Mouse (Mus musculus) regulatory T cell (primary cell): ENCODE results near the gene Vmn1r193.
"Not testable (repeated sequence)": the region's sequence is repeated elsewhere in the genome, so short reads cannot be mapped to it uniquely, and the experiment has no call there.

ENCODE experiments used
- in situ Hi-C: fragments of 300-600 bp; cut with MboI, MseI; formaldehyde crosslinking; loops from one replicate; pipeline ENCODE4 v1.15.1; 2025; ENCODE audit warnings: high pct_unique_total_duplicates

The Vmn1r193 gene

GRCm38 (mm10) chr13:22223060-22223459 is at the start of gene Vmn1r193:
TSS of gene Vmn1r193 (minus strand) at chr13:22223160.
- in situ Hi-C loops = not testable (repeated sequence)

- in situ Hi-C loops = no loop called here
Observed at GRCm38 (mm10) chr13:22271721-22272120, 48.8 kb upstream of the Vmn1r193 start.

GRCm38 (mm10) chr13:22270222-22270621 is 47.3 kb upstream of the Vmn1r193 start, which contains the start of gene Vmn1r195:
TSS of gene Vmn1r195 (plus strand) at chr13:22270522.
- in situ Hi-C loops = not testable (repeated sequence)

GRCm38 (mm10) chr13:22243915-22244314 is 21.0 kb upstream of the Vmn1r193 start, which contains the start of gene Vmn1r194:
TSS of gene Vmn1r194 (plus strand) at chr13:22244215.
- in situ Hi-C loops = no loop called here

- in situ Hi-C loops = not testable (repeated sequence)
Observed at GRCm38 (mm10) chr13:22192756-22193155, 30.2 kb downstream of the Vmn1r193 start.

- in situ Hi-C loops = no loop called here
Observed at GRCm38 (mm10) chr13:22191041-22191440, 31.9 kb downstream of the Vmn1r193 start, which contains the start of gene Vmn1r192. TSS of gene Vmn1r192 (minus strand) at chr13:22191141.

GRCm38 (mm10) chr13:22190385-22190784 is 32.6 kb downstream of the Vmn1r193 start:
- in situ Hi-C loops = no loop called here

- in situ Hi-C loops = no loop called here
Observed at GRCm38 (mm10) chr13:22189313-22189712, 33.6 kb downstream of the Vmn1r193 start.

GRCm38 (mm10) chr13:22183869-22184268 is 39.1 kb downstream of the Vmn1r193 start, which contains the start of gene Vmn1r191:
TSS of gene Vmn1r191 (minus strand) at chr13:22183969.
- in situ Hi-C loops = no loop called here

- in situ Hi-C loops = no loop called here
Observed at GRCm38 (mm10) chr13:22168416-22168815, 54.5 kb downstream of the Vmn1r193 start.
